Mouse (Mus musculus) lung, postnatal 0 days (tissue): ENCODE measurements around the gene Fpr2. TPM values are rescaled to one million over a fixed set of nuclear protein-coding genes. Genes with fewer than 3 reads are reported as not detected.
"Not testable (repeated sequence)": the region's sequence is repeated elsewhere in the genome, so short reads cannot be mapped to it uniquely, and the experiment has no call there.

Source experiments
- ATAC-seq: fragments of 200-750 bp; cut with Nextera tagmentation; 2 replicates; pipeline ENCODE4 v1.8.0; 2017; ENCODE audit warnings: moderate library complexity
- DNase-seq: peaks from one replicate; pipeline ENCODE4 v3.0.0-alpha.2; 2016; ENCODE audit warnings: low spot score
- H3K27ac ChIP-seq: fragments of 300-500 bp; sonication (generic); 2 replicates; pipeline ENCODE4 v1.5.1; 2014; ENCODE audit warnings: antibody characterized with exemption, mild to moderate bottlenecking, low read length, mixed read lengths
- H3K27me3 ChIP-seq: fragments of 300-500 bp; sonication (generic); replicated peaks from 2 replicates; pipeline ENCODE4 v1.6.1; 2014; ENCODE audit warnings: low read length, mixed read lengths; ENCODE audit not compliant: insufficient read depth
- H3K36me3 ChIP-seq: fragments of 300-500 bp; sonication (generic); 2 replicates; pipeline ENCODE4 v1.6.1; 2014; ENCODE audit warnings: low read length, mixed read lengths; ENCODE audit not compliant: insufficient read depth
- H3K4me1 ChIP-seq: fragments of 300-500 bp; sonication (generic); 2 replicates; pipeline ENCODE4 v1.6.1; 2014; ENCODE audit warnings: antibody characterized with exemption, low read depth, low read length, mixed read lengths; ENCODE audit not compliant: insufficient read depth
- H3K4me2 ChIP-seq: fragments of 300-500 bp; sonication (generic); replicated peaks from 2 replicates; pipeline ENCODE4 v1.6.1; 2014; ENCODE audit warnings: low read depth, mild to moderate bottlenecking, low read length, moderate library complexity, mixed read lengths
- H3K4me3 ChIP-seq: fragments of 300-500 bp; sonication (generic); 2 replicates; pipeline ENCODE4 v1.5.1; 2014; ENCODE audit warnings: low read depth, low read length
- H3K9ac ChIP-seq: fragments of 300-500 bp; sonication (generic); replicated peaks from 2 replicates; pipeline ENCODE4 v1.6.1; 2014; ENCODE audit warnings: low read depth, mild to moderate bottlenecking
- H3K9me3 ChIP-seq: fragments of 300-500 bp; sonication (generic); 2 replicates; pipeline ENCODE4 v1.6.1; 2016; ENCODE audit warnings: low read length, mixed read lengths
- CTCF ChIP-seq: IDR thresholded peaks from 2 replicates; pipeline ENCODE4 v1.5.1; 2016; ENCODE audit warnings: antibody characterized with exemption, mild to moderate bottlenecking
- EP300 ChIP-seq: IDR thresholded peaks from 2 replicates; pipeline ENCODE4 v1.6.1; 2016; ENCODE audit warnings: antibody characterized with exemption, mild to moderate bottlenecking, control low read depth
- WGBS: fragments of 180-500 bp; shearing (Covaris S2); extraction: QIAGEN DNeasy Blood & Tissue Kit; methylation state at CpG from one replicate; pipeline ENCODE4 v1.1.7; 2014; 5-methylcytosine and 5-hydroxymethylcytosine counted together
- polyA plus RNA-seq: library from polyadenylated mRNA; unstranded; fragments of >200 nt; fragmentation: Nextera tagmentation; extraction: Ambion mirVana; gene quantifications from 2 replicates; pipeline ENCODE4 v1.2.1, GENCODE M21; 2015

Gene Fpr2
- polyA plus RNA-seq, 1 experiment from 2014 or later: 12.6 TPM

GRCm38 (mm10) chr17:17900768-17901167, 13.1 kb downstream of the Fpr2 start:
- no peak for TF ChIP-seq CTCF
- no peak for TF ChIP-seq EP300
- Histone ChIP-seq H3K4me2 (no peak overlapping the region), H3K4me1 (no peaks in the 10 kb centered on the region), H3K4me3 (no peak overlapping the region), H3K27me3 (no peaks in the 10 kb centered on the region), H3K9me3 (no peaks in the 10 kb centered on the region), H3K27ac (no peak overlapping the region), H3K9ac (no peak overlapping the region), H3K36me3 (no peaks in the 10 kb centered on the region)
- DNase-seq: peak; percentile 30
- 77% methylated on average over 1 of the region's 1 CpGs for whole genome bisulfite sequencing
- no peak; the same call in 1 of the 2 replicates for ATAC-seq

- Histone ChIP-seq H3K27me3 (no peaks in the 10 kb centered on the region), H3K27ac (no peak overlapping the region), H3K36me3 (no peaks in the 10 kb centered on the region), H3K4me2 (peak overlapping the region; percentile 70), H3K4me1 (peaks cover 2% of the 10 kb centered on the region; the same call in 1 of the 2 replicates), H3K4me3 (peak overlapping the region; percentile 50), H3K9me3 (no peaks in the 10 kb centered on the region), H3K9ac (0 out of 2 replicates have a peak overlapping the region, but pooled peaks have one; percentile 32)
- ATAC-seq: peak; percentile 100
- peak; percentile 95 for DNase-seq
- 19% methylated on average over 49 of the region's 51 CpGs for WGBS
- TF ChIP-seq EP300: no peak
- TF ChIP-seq CTCF: no peak
These were observed 22.2 kb downstream of the Fpr2 start for GRCm38 (mm10) chr17:17909636-17910421.

DNA sequence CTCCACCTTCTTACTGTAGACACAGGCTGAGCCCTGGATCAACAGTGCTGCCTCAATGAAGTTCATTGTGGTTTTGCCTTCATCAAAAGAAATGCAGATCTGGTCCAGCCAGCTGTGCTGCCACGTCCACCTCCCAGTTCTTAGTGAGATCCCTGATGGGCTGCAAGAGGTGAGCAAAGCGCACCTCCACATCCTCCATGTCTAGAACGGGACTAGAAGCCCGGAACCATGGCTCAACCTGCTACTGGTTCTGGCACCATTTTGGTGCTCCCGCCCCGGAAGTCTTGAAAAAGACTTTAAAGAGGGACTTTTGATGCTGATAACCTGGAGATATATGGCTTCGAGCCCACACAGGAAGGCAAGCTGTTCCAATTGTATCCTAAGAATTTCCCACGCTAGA, 25.0 kb downstream of the Fpr2 start:
- H3K4me2 ChIP-seq, H3K9ac ChIP-seq, H3K36me3 ChIP-seq, H3K4me3 ChIP-seq, DNase-seq, ATAC-seq, H3K4me1 ChIP-seq, H3K27ac ChIP-seq, H3K9me3 ChIP-seq, H3K27me3 ChIP-seq: not testable (repeated sequence)
- 85% methylated on average over 8 of the region's 8 CpGs for WGBS

DNA sequence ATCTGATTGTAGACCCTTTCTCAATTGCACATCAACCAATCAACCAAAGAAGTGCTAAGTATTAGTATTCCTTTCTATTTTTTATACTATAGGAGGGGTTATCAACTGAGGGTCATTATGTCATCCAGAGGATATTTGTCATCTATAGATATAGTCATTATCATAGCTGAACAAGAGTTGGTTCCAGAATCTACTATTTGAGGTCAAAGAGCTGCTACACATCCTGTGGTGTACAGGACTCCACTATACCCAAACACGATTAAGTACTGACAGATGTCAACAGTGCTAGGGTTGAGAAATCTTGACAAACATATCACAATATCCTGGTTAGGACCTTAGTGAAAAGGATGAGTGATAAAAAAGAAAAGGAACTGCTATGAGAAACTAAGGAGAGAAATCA, 29.8 kb downstream of the Fpr2 start:
- ATAC-seq: no peak
- H3K4me1 ChIP-seq: no peaks in the 10 kb centered on the region
- H3K4me2 ChIP-seq: no peak overlapping the region
- TF ChIP-seq CTCF (no peak), EP300 (no peak)
- no peak overlapping the region for H3K27ac ChIP-seq
- no peaks in the 10 kb centered on the region for H3K36me3 ChIP-seq
- WGBS: 84% methylated on average over 1 of the region's 1 CpGs
- H3K4me3 ChIP-seq: no peak overlapping the region
- no peak overlapping the region for H3K9ac ChIP-seq
- no peaks in the 10 kb centered on the region for H3K27me3 ChIP-seq
- DNase-seq: no peak
- H3K9me3 ChIP-seq: no peaks in the 10 kb centered on the region

DNA sequence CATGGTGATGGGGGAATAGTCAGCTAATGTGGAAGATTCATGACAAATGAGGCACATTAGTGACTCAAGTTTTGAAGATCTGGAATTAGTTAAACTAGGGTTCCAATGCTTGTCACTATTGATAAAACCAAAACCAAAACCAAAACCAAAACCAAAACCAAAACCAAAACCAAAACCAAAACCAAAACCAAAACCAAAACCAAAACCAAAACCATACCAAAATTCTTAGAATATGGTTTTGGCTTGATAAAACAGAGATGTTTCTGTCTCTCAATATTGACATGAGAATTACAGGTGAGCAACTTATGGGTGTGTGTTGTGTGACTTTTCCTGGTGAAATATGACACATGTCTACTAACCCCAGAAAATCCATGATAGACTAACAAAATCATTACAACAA, 30.2 kb downstream of the Fpr2 start:
- no peaks in the 10 kb centered on the region for H3K4me1 ChIP-seq
- no peak for DNase-seq
- no peak overlapping the region for H3K27ac ChIP-seq
- H3K4me2 ChIP-seq: no peak overlapping the region
- no peaks in the 10 kb centered on the region for H3K9me3 ChIP-seq
- no peak overlapping the region for H3K4me3 ChIP-seq
- H3K27me3 ChIP-seq: no peaks in the 10 kb centered on the region
- no peaks in the 10 kb centered on the region for H3K36me3 ChIP-seq
- TF ChIP-seq EP300 (no peak), CTCF (no peak)
- no peak for ATAC-seq
- no peak overlapping the region for H3K9ac ChIP-seq

Other genes with a start within 250 kb of the Fpr2 start
- gene Vmn2r90, start 184.1 kb upstream of the Fpr2 start, polyA plus RNA-seq: not detected in 2 replicates
- gene Spaca6, start 60.7 kb upstream of the Fpr2 start, polyA plus RNA-seq: 16.6 and 17.9 TPM in 2 replicates
- 1.9 and 2.4 TPM in 2 replicates for gene Has1, start 32.6 kb upstream of the Fpr2 start, polyA plus RNA-seq
- 13.7 and 14.9 TPM in 2 replicates for gene Fpr1, start 3.9 kb upstream of the Fpr2 start, polyA plus RNA-seq
- not detected in 2 replicates for gene Fpr3, start within 50 bp of the Fpr2 start, polyA plus RNA-seq
- gene Fpr-rs4, start 133.9 kb downstream of the Fpr2 start, polyA plus RNA-seq: not detected in 2 replicates
- 0.01 TPM in 1 of 2 replicates, not detected in the other for gene Vmn2r124, start 161.6 kb downstream of the Fpr2 start, polyA plus RNA-seq
- not detected in 2 replicates for gene Vmn2r91, start 197.2 kb downstream of the Fpr2 start, polyA plus RNA-seq